Mouse (Mus musculus) limb, embryonic 14.5 days (tissue): ENCODE results near the gene Hspa4. TPM values are rescaled to one million over a fixed set of nuclear protein-coding genes. Genes with fewer than 3 reads are reported as not detected.

Experiments used
- ATAC-seq: fragments of 200-750 bp; cut with Nextera tagmentation; 2 replicates; pipeline ENCODE4 v1.8.0; 2017; ENCODE audit warnings: low read depth, moderate number of reproducible peaks, moderate TSS enrichment; ENCODE audit not compliant: low FRiP score
- DNase-seq: peaks from one replicate; pipeline ENCODE4 v3.0.0-alpha.2; 2015; ENCODE audit warnings: low spot score
- H3K27ac ChIP-seq: fragments of 300-500 bp; sonication (generic); replicated peaks from 2 replicates; pipeline ENCODE4 v1.5.1; 2014; ENCODE audit warnings: low read depth, mild to moderate bottlenecking, low read length, moderate library complexity, mixed read lengths
- H3K27me3 ChIP-seq: fragments of 300-500 bp; sonication (generic); 2 replicates; pipeline ENCODE4 v1.6.1; 2014; ENCODE audit warnings: low read length, mixed read lengths; ENCODE audit not compliant: control insufficient read depth, insufficient read depth
- H3K36me3 ChIP-seq: fragments of 300-500 bp; sonication (generic); 2 replicates; pipeline ENCODE4 v1.6.1; 2014; ENCODE audit warnings: mild to moderate bottlenecking, low read length, moderate library complexity, mixed read lengths; ENCODE audit not compliant: control insufficient read depth, insufficient read depth
- H3K4me1 ChIP-seq: fragments of 300-500 bp; sonication (generic); 2 replicates; pipeline ENCODE4 v1.6.1; 2014; ENCODE audit warnings: antibody characterized with exemption, low read length, mixed read lengths; ENCODE audit not compliant: control insufficient read depth, insufficient read depth
- H3K4me2 ChIP-seq: fragments of 300-500 bp; sonication (generic); replicated peaks from 2 replicates; pipeline ENCODE4 v1.6.1; 2014; ENCODE audit warnings: low read depth, mild to moderate bottlenecking, low read length, moderate library complexity; ENCODE audit not compliant: severe bottlenecking
- H3K4me3 ChIP-seq: fragments of 300-500 bp; sonication (generic); replicated peaks from 2 replicates; pipeline ENCODE4 v1.5.1; 2014; ENCODE audit warnings: low read length
- H3K9ac ChIP-seq: fragments of 300-500 bp; sonication (generic); 2 replicates; pipeline ENCODE4 v1.6.1; 2014; ENCODE audit warnings: mild to moderate bottlenecking, low read depth, low read length, moderate library complexity; ENCODE audit not compliant: severe bottlenecking
- H3K9me3 ChIP-seq: fragments of 300-500 bp; sonication (generic); 2 replicates; pipeline ENCODE4 v1.6.1; 2016; ENCODE audit warnings: low read length; ENCODE audit not compliant: control insufficient read depth
- POLR2A ChIP-seq: fragments of 200-500 bp; IDR thresholded peaks from 2 replicates; pipeline ENCODE4 v1.8.0; 2012; ENCODE audit warnings: inconsistent platforms, mild to moderate bottlenecking, moderate library complexity, borderline replicate concordance; ENCODE audit not compliant: insufficient read depth, insufficient read length; ENCODE audit errors: extremely low read depth
- WGBS: fragments of 180-500 bp; shearing (Covaris S2); extraction: QIAGEN DNeasy Blood & Tissue Kit; methylation state at CpG from one replicate; pipeline ENCODE4 v1.1.7; 2014; 5-methylcytosine and 5-hydroxymethylcytosine counted together
- polyA plus RNA-seq, 2 experiments: library from polyadenylated mRNA; depleted of rRNA in 1 of 2; stranded (reverse) in 1 of 2; unstranded in 1 of 2; fragments of >200 nt; fragmentation: Nextera tagmentation in 1 of 2; extraction: Ambion mirVana in 1 of 2; gene quantifications; 2 replicates each; pipeline versions ENCODE4 v1.2.1 to v1.2.3; 2012 to 2014

Hspa4 gene
- polyA plus RNA-seq, 2 experiments = 62.6 to 79.9 TPM

- no peak for DNase-seq
- 82% methylated on average over 12 of the region's 12 CpGs for WGBS
Observed at GRCm38 (mm10) chr11:53252186-53253119, 47.8 kb downstream of the Hspa4 start.

GRCm38 (mm10) chr11:53250796-53251195 lies 49.5 kb downstream of the Hspa4 start:
- Histone ChIP-seq H3K4me2 (peak overlapping the region; percentile 13; the same call in 1 of the 2 replicates), H3K36me3 (no peaks in the 10 kb centered on the region), H3K9ac (no peak overlapping the region), H3K27ac (peak overlapping the region; percentile 26; the same call in 1 of the 2 replicates), H3K27me3 (no peaks in the 10 kb centered on the region), H3K4me3 (no peak overlapping the region), H3K9me3 (no peaks in the 10 kb centered on the region), H3K4me1 (peaks cover 21% of the 10 kb centered on the region)
- 15% methylated on average over 14 of the region's 14 CpGs for WGBS
- ATAC-seq (peak; percentile 71), DNase-seq (peak; percentile 58)
- TF ChIP-seq POLR2A = no peak

More at GRCm38 (mm10) chr11:53252186-53253119, 47.8 kb downstream of the Hspa4 start:
- no peaks in the 10 kb centered on the region for H3K9me3 ChIP-seq
- no peaks in the 10 kb centered on the region for H3K27me3 ChIP-seq
- H3K4me3 ChIP-seq = no peak overlapping the region
- H3K36me3 ChIP-seq = no peaks in the 10 kb centered on the region
- TF ChIP-seq POLR2A = no peak
- H3K27ac ChIP-seq = no peak overlapping the region
- H3K4me2 ChIP-seq = no peak overlapping the region
- ATAC-seq = no peak
- H3K4me1 ChIP-seq = peaks cover 21% of the 10 kb centered on the region
- H3K9ac ChIP-seq = no peak overlapping the region

GRCm38 (mm10) chr11:53249686-53250085 lies 50.6 kb downstream of the Hspa4 start:
- H3K9ac ChIP-seq = no peak overlapping the region
- H3K4me1 ChIP-seq = peaks cover 21% of the 10 kb centered on the region
- H3K4me2 ChIP-seq = no peak overlapping the region
- TF ChIP-seq POLR2A = no peak
- WGBS = 21% methylated on average over 5 of the region's 5 CpGs
- no peaks in the 10 kb centered on the region for H3K36me3 ChIP-seq
- no peaks in the 10 kb centered on the region for H3K9me3 ChIP-seq
- H3K27me3 ChIP-seq = no peaks in the 10 kb centered on the region
- H3K27ac ChIP-seq = 0 out of 2 replicates have a peak overlapping the region, but pooled peaks have one; percentile 13
- no peak overlapping the region for H3K4me3 ChIP-seq
- DNase-seq = peak; percentile 22
- ATAC-seq = no peak

GRCm38 (mm10) chr11:53245561-53245960 lies 54.7 kb downstream of the Hspa4 start:
- no peaks in the 10 kb centered on the region for H3K27me3 ChIP-seq
- H3K36me3 ChIP-seq = no peaks in the 10 kb centered on the region
- no peak overlapping the region for H3K27ac ChIP-seq
- no peak overlapping the region for H3K4me2 ChIP-seq
- H3K9me3 ChIP-seq = no peaks in the 10 kb centered on the region
- no peak for TF ChIP-seq POLR2A
- H3K9ac ChIP-seq = no peak overlapping the region
- ATAC-seq (no peak), DNase-seq (no peak)
- no peak overlapping the region for H3K4me3 ChIP-seq
- peaks cover 12% of the 10 kb centered on the region; the same call in 1 of the 2 replicates for H3K4me1 ChIP-seq
- WGBS = 70% methylated on average over 2 of the region's 2 CpGs

- WGBS = 41% methylated on average over 11 of the region's 11 CpGs
- Histone ChIP-seq H3K4me3 (no peak overlapping the region), H3K27ac (no peak overlapping the region), H3K4me1 (no peaks in the 10 kb centered on the region), H3K9ac (no peak overlapping the region), H3K9me3 (no peaks in the 10 kb centered on the region), H3K36me3 (no peaks in the 10 kb centered on the region), H3K4me2 (no peak overlapping the region), H3K27me3 (no peaks in the 10 kb centered on the region)
- no peak for TF ChIP-seq POLR2A
- ATAC-seq = no peak
- no peak for DNase-seq
Observed at GRCm38 (mm10) chr11:53243199-53243598, 57.1 kb downstream of the Hspa4 start.
